Mouse (Mus musculus): ENCODE data around the gene Gtf2b. TPM values are rescaled to one million over a fixed set of nuclear protein-coding genes. Genes with fewer than 3 reads are reported as not detected.

The Gtf2b gene
- polyA plus RNA-seq (2014; fragmentation: Nextera tagmentation; extraction: Ambion mirVana) = 94.1 and 94.7 TPM in 2 replicates

DNA sequence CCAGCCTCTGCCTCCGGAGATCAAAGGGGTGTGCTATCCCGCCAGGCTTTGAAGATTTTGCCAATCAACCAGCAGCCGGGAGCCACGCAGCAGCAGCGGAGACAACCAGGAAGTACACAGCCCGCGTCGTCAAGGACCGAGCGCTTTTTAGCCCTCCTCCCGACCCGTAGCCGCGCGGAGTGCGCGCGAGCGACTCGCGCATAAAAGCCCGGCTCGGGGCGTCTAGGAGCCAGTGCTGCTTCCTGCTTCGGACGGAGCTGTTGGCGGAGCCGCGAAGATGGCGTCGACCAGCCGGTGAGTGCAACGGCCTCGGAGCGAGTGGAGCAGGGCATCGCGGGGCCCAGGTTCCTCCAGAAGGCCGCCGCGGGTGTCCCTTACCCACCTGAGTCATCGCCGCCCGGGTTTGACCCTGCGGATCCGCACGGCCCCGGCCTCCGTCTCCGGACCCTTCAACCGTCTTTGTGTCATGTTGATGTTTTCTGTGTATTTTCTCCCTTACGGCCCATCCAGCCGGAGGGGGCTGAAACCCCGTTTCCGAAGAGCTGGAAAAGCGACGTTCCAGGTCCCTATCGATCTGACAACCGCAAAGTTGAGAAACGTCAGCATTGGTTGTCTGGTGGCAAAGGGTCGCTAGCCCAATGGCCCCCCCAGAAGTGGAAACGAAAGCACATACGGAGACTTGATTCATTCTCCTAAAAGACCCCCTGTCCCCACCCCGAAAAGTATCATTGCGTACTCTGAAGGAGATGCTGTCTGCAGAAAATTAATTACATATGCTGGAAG lies at the start of gene Gtf2b:
Gene Gtf2b (plus strand): TSS at position 51 of the 783 bp plus-strand sequence.
- peak within 1 kb of the TSS; percentile 80 for H3K4me3 ChIP-seq (ENCODE audit: low read depth, low read length)
- peak within 1 kb of the TSS; percentile 95 for H3K9ac ChIP-seq (ENCODE audit: low read length)
- H3K9me3 ChIP-seq (ENCODE audit: control insufficient read depth, low read length) = no peaks in the 10 kb centered on the region
- under 1% methylated on average over 64 of the region's 64 CpGs for WGBS
- peaks cover 2% of the 10 kb centered on the region; the same call in 1 of the 2 replicates for H3K4me1 ChIP-seq (replicated peaks; ENCODE audit: control insufficient read depth, insufficient read depth, low read length)
- H3K27me3 ChIP-seq (ENCODE audit: control insufficient read depth, insufficient read depth, low read length) = no peaks in the 10 kb centered on the region
- peak; percentile 97 for DNase-seq (ENCODE audit: low spot score)
- H3K4me2 ChIP-seq (ENCODE audit: low read depth, low read length, severe bottlenecking) = peak within 1 kb of the TSS; percentile 52
- peak; percentile 99 for ATAC-seq (replicated peaks; ENCODE audit: low FRiP score)
- H3K36me3 ChIP-seq (ENCODE audit: control insufficient read depth, insufficient read depth, low read length) = no peaks in the 10 kb centered on the region
- H3K27ac ChIP-seq (ENCODE audit: low read depth, low read length) = peak within 1 kb of the TSS; percentile 72

DNA sequence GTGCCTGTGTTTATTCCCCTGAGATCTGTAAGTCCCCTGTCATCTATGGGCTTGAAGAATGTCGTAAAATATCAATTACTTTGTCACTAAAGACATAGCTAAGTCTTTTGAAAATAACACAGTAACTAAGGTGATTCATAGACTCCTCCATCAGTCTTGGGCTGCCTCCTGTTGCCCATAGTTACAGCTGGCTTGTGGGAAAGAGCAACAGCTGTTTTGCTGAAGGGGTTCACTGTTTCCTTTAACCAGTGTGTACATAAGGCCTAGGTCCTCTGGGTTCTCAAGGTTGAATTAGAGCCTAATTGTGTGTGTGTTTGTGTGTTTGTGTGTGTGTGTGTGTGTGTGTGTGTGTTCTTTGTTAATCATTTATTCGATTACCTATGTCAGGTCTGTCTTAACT lies 39.4 kb upstream of the Gtf2b start:
- ATAC-seq (replicated peaks; ENCODE audit: low FRiP score) = no peak
- WGBS = 87% methylated on average over 2 of the region's 2 CpGs

DNA sequence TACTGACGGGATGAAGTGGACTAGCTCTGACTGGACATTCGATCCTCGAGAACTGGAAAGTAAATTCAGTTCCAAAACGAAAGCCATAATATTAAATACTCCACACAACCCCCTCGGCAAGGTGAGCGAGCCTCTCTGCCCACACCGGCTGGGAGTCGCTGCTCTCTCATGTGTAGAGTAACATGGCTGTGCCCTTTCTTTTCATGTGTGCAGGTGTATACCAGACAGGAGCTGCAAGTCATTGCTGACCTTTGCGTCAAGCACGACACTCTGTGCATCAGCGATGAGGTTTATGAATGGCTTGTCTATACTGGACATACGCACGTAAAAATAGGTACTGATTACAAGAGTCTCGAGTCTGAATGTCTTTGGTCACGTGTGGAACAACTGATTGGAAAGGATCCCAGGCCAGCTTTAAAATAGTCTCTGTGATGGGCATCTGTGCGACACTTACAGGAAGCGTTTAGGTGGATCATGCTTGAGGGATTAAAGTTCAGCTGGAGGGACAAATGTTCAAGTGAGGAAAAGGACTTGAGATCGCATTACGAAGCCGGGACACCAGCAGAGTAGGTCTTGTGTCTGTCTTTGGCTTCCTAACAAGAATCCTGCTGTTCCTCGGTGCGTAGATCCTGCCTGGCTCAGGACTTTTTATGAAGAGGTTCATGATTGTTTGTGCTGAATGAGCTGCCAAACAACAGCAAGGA lies 38.7 kb upstream of the Gtf2b start:
- Histone ChIP-seq H3K9ac (ENCODE audit: low read length) (no peak overlapping the region), H3K36me3 (ENCODE audit: control insufficient read depth, insufficient read depth, low read length) (no peaks in the 10 kb centered on the region), H3K4me3 (ENCODE audit: low read depth, low read length) (no peak overlapping the region), H3K27me3 (ENCODE audit: control insufficient read depth, insufficient read depth, low read length) (no peaks in the 10 kb centered on the region), H3K4me2 (ENCODE audit: low read depth, low read length, severe bottlenecking) (no peak overlapping the region), H3K4me1 (replicated peaks; ENCODE audit: control insufficient read depth, insufficient read depth, low read length) (no peaks in the 10 kb centered on the region), H3K9me3 (ENCODE audit: control insufficient read depth, low read length) (no peaks in the 10 kb centered on the region), H3K27ac (ENCODE audit: low read depth, low read length) (no peak overlapping the region)
- no peak for DNase-seq (ENCODE audit: low spot score)
- WGBS = 91% methylated on average over 22 of the region's 22 CpGs
- no peak for ATAC-seq (replicated peaks; ENCODE audit: low FRiP score)

More for the DNA sequence above, 39.4 kb upstream of the Gtf2b start:
- no peak for DNase-seq (ENCODE audit: low spot score)
- H3K27me3 ChIP-seq (ENCODE audit: control insufficient read depth, insufficient read depth, low read length) = no peaks in the 10 kb centered on the region
- no peaks in the 10 kb centered on the region for H3K9me3 ChIP-seq (ENCODE audit: control insufficient read depth, low read length)
- H3K9ac ChIP-seq (ENCODE audit: low read length) = no peak overlapping the region
- no peak overlapping the region for H3K4me2 ChIP-seq (ENCODE audit: low read depth, low read length, severe bottlenecking)
- no peaks in the 10 kb centered on the region for H3K36me3 ChIP-seq (ENCODE audit: control insufficient read depth, insufficient read depth, low read length)
- H3K4me3 ChIP-seq (ENCODE audit: low read depth, low read length) = no peak overlapping the region
- no peak overlapping the region for H3K27ac ChIP-seq (ENCODE audit: low read depth, low read length)
- no peaks in the 10 kb centered on the region for H3K4me1 ChIP-seq (replicated peaks; ENCODE audit: control insufficient read depth, insufficient read depth, low read length)

DNA sequence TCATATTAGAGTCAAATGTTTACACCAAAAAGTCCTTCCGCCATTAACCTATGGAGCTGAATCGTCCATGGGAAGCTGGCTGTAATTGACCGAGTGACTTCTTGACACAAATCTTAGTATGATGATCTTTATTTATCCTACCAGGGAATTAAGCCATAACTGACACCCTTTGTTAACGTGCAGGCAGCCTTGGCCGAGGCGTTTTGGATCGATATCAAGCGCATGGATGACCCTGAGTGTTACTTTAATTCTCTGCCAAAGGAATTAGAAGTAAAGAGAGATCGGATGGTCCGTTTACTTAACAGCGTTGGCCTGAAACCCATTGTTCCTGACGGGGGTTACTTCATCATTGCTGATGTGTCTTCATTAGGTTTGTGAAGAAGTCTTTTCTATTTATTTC lies 30.6 kb upstream of the Gtf2b start:
- H3K36me3 ChIP-seq (ENCODE audit: control insufficient read depth, insufficient read depth, low read length) = no peaks in the 10 kb centered on the region
- DNase-seq (ENCODE audit: low spot score) (no peak), ATAC-seq (replicated peaks; ENCODE audit: low FRiP score) (no peak)
- no peaks in the 10 kb centered on the region for H3K4me1 ChIP-seq (replicated peaks; ENCODE audit: control insufficient read depth, insufficient read depth, low read length)
- no peaks in the 10 kb centered on the region for H3K9me3 ChIP-seq (ENCODE audit: control insufficient read depth, low read length)
- H3K27ac ChIP-seq (ENCODE audit: low read depth, low read length) = no peak overlapping the region
- H3K4me2 ChIP-seq (ENCODE audit: low read depth, low read length, severe bottlenecking) = no peak overlapping the region
- WGBS = 86% methylated on average over 12 of the region's 12 CpGs
- H3K9ac ChIP-seq (ENCODE audit: low read length) = no peak overlapping the region
- no peak overlapping the region for H3K4me3 ChIP-seq (ENCODE audit: low read depth, low read length)
- H3K27me3 ChIP-seq (ENCODE audit: control insufficient read depth, insufficient read depth, low read length) = no peaks in the 10 kb centered on the region

DNA sequence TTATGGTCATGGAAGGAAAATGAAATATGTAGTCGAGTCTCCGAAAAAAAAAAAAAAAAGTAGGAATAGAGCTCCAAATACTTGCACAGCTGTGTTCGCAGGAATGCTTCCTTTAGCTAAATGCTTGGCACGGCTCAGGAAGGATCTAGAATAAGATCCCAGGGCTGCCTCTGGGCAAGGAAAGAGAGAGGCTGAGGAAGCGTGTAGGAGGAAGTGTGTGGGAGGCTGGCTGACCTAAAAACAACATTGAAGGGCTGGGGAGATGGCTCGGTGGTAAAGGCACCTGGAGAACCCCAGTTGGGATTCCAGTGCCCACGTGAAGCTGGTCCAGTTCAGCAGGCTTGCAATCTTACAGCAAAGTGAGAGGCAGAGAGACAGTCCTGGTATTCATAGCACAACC lies 23.9 kb upstream of the Gtf2b start:
- Histone ChIP-seq H3K36me3 (ENCODE audit: control insufficient read depth, insufficient read depth, low read length) (no peaks in the 10 kb centered on the region), H3K27me3 (ENCODE audit: control insufficient read depth, insufficient read depth, low read length) (no peaks in the 10 kb centered on the region), H3K27ac (ENCODE audit: low read depth, low read length) (no peak overlapping the region), H3K4me3 (ENCODE audit: low read depth, low read length) (no peak overlapping the region), H3K9ac (ENCODE audit: low read length) (no peak overlapping the region), H3K4me2 (ENCODE audit: low read depth, low read length, severe bottlenecking) (no peak overlapping the region), H3K9me3 (ENCODE audit: control insufficient read depth, low read length) (no peaks in the 10 kb centered on the region), H3K4me1 (replicated peaks; ENCODE audit: control insufficient read depth, insufficient read depth, low read length) (no peaks in the 10 kb centered on the region)
- DNase-seq (ENCODE audit: low spot score) (no peak), ATAC-seq (replicated peaks; ENCODE audit: low FRiP score) (no peak)
- WGBS = 87% methylated on average over 7 of the region's 7 CpGs

DNA sequence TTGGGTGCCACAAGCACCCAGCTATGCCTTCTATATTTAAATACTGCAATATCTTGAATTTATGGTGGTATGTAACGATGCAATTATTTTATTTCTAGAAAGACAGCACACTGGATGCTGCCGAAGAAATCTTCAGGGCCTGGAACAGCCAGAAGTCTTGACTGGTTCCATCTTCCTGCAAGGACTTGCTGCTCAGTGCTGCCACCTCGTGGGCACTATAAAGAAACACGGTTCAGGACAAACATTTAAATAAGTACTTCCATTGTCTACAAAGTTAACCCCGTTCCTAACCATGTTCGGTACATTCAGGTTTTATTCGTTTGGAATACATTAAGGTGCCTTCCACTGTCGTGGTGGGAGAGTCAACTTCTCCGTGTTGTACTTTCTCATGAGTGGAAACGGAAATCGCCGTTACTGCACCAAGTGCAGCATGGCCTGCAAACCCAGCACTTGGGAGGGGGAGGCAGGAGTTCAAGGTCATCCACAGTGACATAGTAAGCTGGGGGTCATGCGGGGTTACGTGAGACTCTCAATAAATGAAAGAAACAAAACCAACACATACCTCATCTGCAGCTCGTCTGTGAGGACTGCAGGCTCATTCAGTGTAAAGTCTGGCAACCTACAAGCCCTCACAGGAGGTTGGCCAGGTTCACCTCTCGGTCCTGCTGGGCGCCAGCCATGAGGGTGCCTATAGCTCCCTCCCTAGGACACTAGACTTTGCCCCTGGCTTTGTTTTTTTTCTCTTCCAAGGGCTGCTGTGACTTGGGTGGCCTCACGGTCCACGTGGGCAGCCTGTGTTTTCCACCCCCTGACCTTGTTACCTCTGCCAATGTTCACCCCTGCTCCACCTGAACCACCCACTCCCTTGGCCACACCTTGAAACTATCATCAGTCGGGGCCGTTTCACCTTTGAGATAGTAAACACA lies 20.6 kb upstream of the Gtf2b start:
- no peaks in the 10 kb centered on the region for H3K36me3 ChIP-seq (ENCODE audit: control insufficient read depth, insufficient read depth, low read length)
- no peaks in the 10 kb centered on the region for H3K9me3 ChIP-seq (ENCODE audit: control insufficient read depth, low read length)
- ATAC-seq (replicated peaks; ENCODE audit: low FRiP score) (peak; percentile 37; the same call in 1 of the 2 replicates), DNase-seq (ENCODE audit: low spot score) (peak; percentile 69)
- no peaks in the 10 kb centered on the region for H3K27me3 ChIP-seq (ENCODE audit: control insufficient read depth, insufficient read depth, low read length)
- no peak overlapping the region for H3K4me2 ChIP-seq (ENCODE audit: low read depth, low read length, severe bottlenecking)
- H3K4me1 ChIP-seq (replicated peaks; ENCODE audit: control insufficient read depth, insufficient read depth, low read length) = no peaks in the 10 kb centered on the region
- H3K27ac ChIP-seq (ENCODE audit: low read depth, low read length) = no peak overlapping the region
- 60% methylated on average over 21 of the region's 21 CpGs for WGBS
- no peak overlapping the region for H3K4me3 ChIP-seq (ENCODE audit: low read depth, low read length)
- H3K9ac ChIP-seq (ENCODE audit: low read length) = no peak overlapping the region

DNA sequence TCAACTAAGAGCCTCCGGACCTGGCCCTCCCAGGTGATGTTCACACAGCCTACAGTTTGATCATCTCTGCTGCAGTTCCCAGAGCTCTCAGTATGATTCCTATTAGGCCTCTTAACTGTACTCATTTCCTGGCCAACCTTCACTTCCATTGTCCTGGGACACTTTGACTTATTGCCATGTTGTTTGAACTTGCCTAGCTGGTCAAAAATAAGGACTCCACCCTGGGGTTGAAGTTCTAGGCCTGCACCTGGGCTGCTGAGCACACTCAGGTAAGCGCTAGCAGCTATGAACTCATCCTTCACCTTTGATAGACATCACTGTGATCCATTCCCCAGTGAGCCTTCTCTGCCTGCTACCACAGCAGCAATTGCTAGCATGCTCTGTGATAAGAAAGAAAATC lies 19.8 kb upstream of the Gtf2b start:
- no peaks in the 10 kb centered on the region for H3K36me3 ChIP-seq (ENCODE audit: control insufficient read depth, insufficient read depth, low read length)
- 91% methylated on average over 2 of the region's 2 CpGs for WGBS
- no peak overlapping the region for H3K27ac ChIP-seq (ENCODE audit: low read depth, low read length)
- no peak overlapping the region for H3K9ac ChIP-seq (ENCODE audit: low read length)
- H3K27me3 ChIP-seq (ENCODE audit: control insufficient read depth, insufficient read depth, low read length) = no peaks in the 10 kb centered on the region
- DNase-seq (ENCODE audit: low spot score) (no peak), ATAC-seq (replicated peaks; ENCODE audit: low FRiP score) (no peak)
- no peak overlapping the region for H3K4me2 ChIP-seq (ENCODE audit: low read depth, low read length, severe bottlenecking)
- no peaks in the 10 kb centered on the region for H3K9me3 ChIP-seq (ENCODE audit: control insufficient read depth, low read length)
- no peak overlapping the region for H3K4me3 ChIP-seq (ENCODE audit: low read depth, low read length)
- no peaks in the 10 kb centered on the region for H3K4me1 ChIP-seq (replicated peaks; ENCODE audit: control insufficient read depth, insufficient read depth, low read length)

DNA sequence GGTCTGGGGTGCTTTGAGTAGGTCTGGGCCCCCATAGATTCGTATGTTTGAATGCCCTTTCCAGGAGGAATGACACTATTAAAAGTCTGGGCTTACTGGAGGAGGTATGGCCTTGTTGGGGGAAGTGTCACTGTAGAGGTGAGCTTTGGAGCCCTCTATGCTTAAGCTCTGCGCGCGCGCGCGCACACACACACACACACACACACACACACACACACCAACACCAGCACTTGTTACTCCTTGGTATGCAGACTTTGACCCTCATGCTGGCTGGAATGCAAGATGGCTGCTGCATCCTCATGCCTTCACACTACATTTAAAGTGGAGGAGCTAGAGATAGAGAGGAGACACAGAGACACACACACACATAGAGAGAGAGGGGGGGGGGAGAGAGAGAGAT lies 17.2 kb upstream of the Gtf2b start:
- H3K9ac ChIP-seq (ENCODE audit: low read length) = no peak overlapping the region
- no peaks in the 10 kb centered on the region for H3K27me3 ChIP-seq (ENCODE audit: control insufficient read depth, insufficient read depth, low read length)
- no peaks in the 10 kb centered on the region for H3K9me3 ChIP-seq (ENCODE audit: control insufficient read depth, low read length)
- no peak overlapping the region for H3K4me2 ChIP-seq (ENCODE audit: low read depth, low read length, severe bottlenecking)
- H3K36me3 ChIP-seq (ENCODE audit: control insufficient read depth, insufficient read depth, low read length) = no peaks in the 10 kb centered on the region
- no peak overlapping the region for H3K27ac ChIP-seq (ENCODE audit: low read depth, low read length)
- ATAC-seq (replicated peaks; ENCODE audit: low FRiP score) (no peak), DNase-seq (ENCODE audit: low spot score) (no peak)
- no peaks in the 10 kb centered on the region for H3K4me1 ChIP-seq (replicated peaks; ENCODE audit: control insufficient read depth, insufficient read depth, low read length)
- 96% methylated on average over 7 of the region's 7 CpGs for WGBS
- H3K4me3 ChIP-seq (ENCODE audit: low read depth, low read length) = no peak overlapping the region

Measured in forebrain, embryonic 11.5 days (tissue).